Mouse (Mus musculus) embryonic fibroblast, embryonic 13.5 days (primary cell): ENCODE data around the gene Cacnb4.

ENCODE experiments used
- CTCF ChIP-seq: IDR thresholded peaks from 2 replicates; pipeline ENCODE4 v1.5.1; 2011; ENCODE audit warnings: mild to moderate bottlenecking, control low read depth, low read length, moderate library complexity, borderline replicate concordance; ENCODE audit not compliant: insufficient read depth
- POLR2A ChIP-seq: IDR thresholded peaks from 2 replicates; pipeline ENCODE4 v1.6.1; 2011; ENCODE audit warnings: low read depth, mild to moderate bottlenecking, control low read depth, low read length, moderate library complexity

- TF ChIP-seq POLR2A (no peak), CTCF (no peak)
These were observed 118.2 kb downstream of the Cacnb4 start for GRCm38 (mm10) chr2:52558411-52558810.
